Mouse (Mus musculus) liver, embryonic 14.5 days (tissue): Measurements from ENCODE around the gene Parn. TPM values are rescaled to one million over a fixed set of nuclear protein-coding genes. Genes with fewer than 3 reads are reported as not detected.

Experiments used
- ATAC-seq: fragments of 200-750 bp; cut with Nextera tagmentation; 2 replicates; pipeline ENCODE4 v1.8.0; 2017; ENCODE audit warnings: moderate number of reproducible peaks, mild to moderate bottlenecking, moderate library complexity; ENCODE audit not compliant: insufficient read depth
- DNase-seq, 3 experiments: peaks; one replicate each; pipeline ENCODE4 v3.0.0-alpha.2; 2012 to 2013; ENCODE audit warnings: low read depth in 3 of 3, low spot score in 3 of 3
- H3K27ac ChIP-seq: fragments of 300-500 bp; sonication (generic); 2 replicates; pipeline ENCODE4 v1.5.1; 2014; ENCODE audit warnings: moderate library complexity, mild to moderate bottlenecking, control low read depth, inconsistent platforms
- H3K27me3 ChIP-seq: fragments of 300-500 bp; sonication (generic); 2 replicates; pipeline ENCODE4 v1.6.1; 2014; ENCODE audit warnings: mild to moderate bottlenecking, low read length, moderate library complexity; ENCODE audit not compliant: control insufficient read depth, insufficient read depth
- H3K36me3 ChIP-seq: fragments of 300-500 bp; sonication (generic); replicated peaks from 2 replicates; pipeline ENCODE4 v1.6.1; 2014; ENCODE audit warnings: low read depth; ENCODE audit not compliant: control insufficient read depth, insufficient read depth
- H3K4me1 ChIP-seq, 2 experiments: fragments of 200-500 bp in 1 of 2; fragments of 300-500 bp in 1 of 2; sonication (generic) in 1 of 2; replicated peaks; 2 replicates each; pipeline ENCODE4 v1.6.1; 2012 to 2014; ENCODE audit warnings: antibody characterized with exemption in 1 of 2, inconsistent platforms in 1 of 2, low read length in 1 of 2; ENCODE audit not compliant: control insufficient read depth in 2 of 2, insufficient read depth in 2 of 2
- H3K4me2 ChIP-seq: fragments of 300-500 bp; sonication (generic); 2 replicates; pipeline ENCODE4 v1.6.1; 2014; ENCODE audit warnings: low read depth, mild to moderate bottlenecking, control low read depth, moderate library complexity
- H3K4me3 ChIP-seq, 2 experiments: fragments of 200-500 bp in 1 of 2; fragments of 300-500 bp in 1 of 2; sonication (generic) in 1 of 2; 2 replicates each; pipeline ENCODE4 v1.5.1; 2012 to 2014; ENCODE audit warnings: low read depth in 2 of 2, low read length in 2 of 2, mild to moderate bottlenecking in 2 of 2, control low read depth in 1 of 2, inconsistent platforms in 1 of 2, moderate library complexity in 1 of 2; ENCODE audit not compliant: insufficient read depth in 1 of 2
- H3K9ac ChIP-seq: fragments of 300-500 bp; sonication (generic); replicated peaks from 2 replicates; pipeline ENCODE4 v1.6.1; 2014; ENCODE audit warnings: mild to moderate bottlenecking, control low read depth, moderate library complexity
- H3K9me3 ChIP-seq: fragments of 300-500 bp; sonication (generic); 2 replicates; pipeline ENCODE4 v1.6.1; 2016; ENCODE audit warnings: low read length, mixed read lengths; ENCODE audit not compliant: control insufficient read depth
- CTCF ChIP-seq: IDR thresholded peaks from 2 replicates; pipeline ENCODE4 v1.5.1; 2016; ENCODE audit warnings: antibody characterized with exemption, low read depth, control low read depth
- EP300 ChIP-seq: IDR thresholded peaks from 2 replicates; pipeline ENCODE4 v1.6.1; 2016; ENCODE audit warnings: antibody characterized with exemption, low read depth
- WGBS: fragments of 180-500 bp; shearing (Covaris S2); extraction: QIAGEN DNeasy Blood & Tissue Kit; methylation state at CpG from one replicate; pipeline ENCODE4 v1.1.7; 2014; ENCODE audit not compliant: insufficient replicate concordance; 5-methylcytosine and 5-hydroxymethylcytosine counted together
- polyA plus RNA-seq, 2 experiments: library from polyadenylated mRNA; depleted of rRNA in 1 of 2; stranded (reverse) in 1 of 2; unstranded in 1 of 2; fragments of >200 nt; fragmentation: Nextera tagmentation in 1 of 2; extraction: Ambion mirVana in 1 of 2; gene quantifications; 2 replicates each; pipeline versions ENCODE4 v1.2.1 to v1.2.3; 2012 to 2014

Parn gene
- polyA plus RNA-seq, 2 experiments: 7.1 to 12.9 TPM

- Histone ChIP-seq H3K4me1 (no peaks in the 10 kb centered on the region), H3K27me3 (no peaks in the 10 kb centered on the region), H3K4me2 (no peak overlapping the region), H3K4me3 (no peak overlapping the region), H3K36me3 (no peaks in the 10 kb centered on the region), H3K27ac (no peak overlapping the region), H3K9me3 (no peaks in the 10 kb centered on the region), H3K9ac (no peak overlapping the region)
- 56% methylated on average over 7 of the region's 7 CpGs for WGBS
- no peak for ATAC-seq
- no peak for DNase-seq
- TF ChIP-seq CTCF (no peak), EP300 (no peak)
Observed at GRCm38 (mm10) chr16:13536404-13536803, 131.6 kb downstream of the Parn start.

DNA sequence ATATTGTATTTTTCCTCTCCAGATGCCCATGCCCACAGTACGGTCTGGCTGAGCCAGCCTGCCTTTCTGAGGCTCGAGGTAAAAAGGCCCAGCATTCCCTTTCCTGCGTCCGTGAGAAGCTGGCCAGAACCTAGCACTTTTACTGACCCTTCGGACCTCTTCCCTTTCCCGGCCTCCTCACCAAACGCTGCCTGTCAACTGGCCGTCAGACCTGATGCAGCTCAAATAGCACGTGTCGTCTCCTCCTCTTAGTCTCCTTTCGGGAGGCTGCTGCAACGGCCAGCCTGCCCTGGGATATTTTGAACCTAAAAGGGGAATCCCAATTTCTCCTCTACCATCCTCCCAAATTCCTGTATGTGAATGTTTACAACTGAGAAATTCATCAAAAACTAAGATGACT lies 132.1 kb downstream of the Parn start:
- Histone ChIP-seq H3K4me2 (no peak overlapping the region), H3K4me3 (no peak overlapping the region), H3K27me3 (no peaks in the 10 kb centered on the region), H3K9ac (no peak overlapping the region), H3K36me3 (no peaks in the 10 kb centered on the region), H3K4me1 (no peaks in the 10 kb centered on the region), H3K9me3 (no peaks in the 10 kb centered on the region), H3K27ac (no peak overlapping the region)
- no peak for DNase-seq
- no peak for ATAC-seq
- 73% methylated on average over 12 of the region's 12 CpGs for WGBS
- TF ChIP-seq CTCF: no peak

DNA sequence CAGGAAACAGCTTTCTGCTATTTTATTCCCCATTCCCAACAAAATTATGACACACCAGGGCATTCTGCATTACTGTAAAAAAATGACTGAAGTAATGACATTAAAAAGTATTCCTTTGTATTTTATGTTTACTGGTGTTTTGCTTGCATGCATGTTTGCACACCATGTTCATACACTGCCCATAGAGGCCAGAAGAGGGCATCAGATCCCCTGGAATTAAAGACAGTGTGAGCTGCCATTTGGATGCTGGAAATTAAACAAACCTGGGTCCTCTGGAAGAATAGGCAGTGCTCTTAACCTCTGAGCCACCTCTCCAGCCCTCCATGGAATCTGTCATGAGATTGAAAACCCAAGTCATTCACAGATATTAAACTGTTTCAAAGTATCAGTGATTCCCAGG lies 135.1 kb downstream of the Parn start:
- DNase-seq (peak in 1 of 3 experiments; percentile 6), ATAC-seq (no peak)
- TF ChIP-seq CTCF (peak; percentile 46), EP300 (no peak)

DNA sequence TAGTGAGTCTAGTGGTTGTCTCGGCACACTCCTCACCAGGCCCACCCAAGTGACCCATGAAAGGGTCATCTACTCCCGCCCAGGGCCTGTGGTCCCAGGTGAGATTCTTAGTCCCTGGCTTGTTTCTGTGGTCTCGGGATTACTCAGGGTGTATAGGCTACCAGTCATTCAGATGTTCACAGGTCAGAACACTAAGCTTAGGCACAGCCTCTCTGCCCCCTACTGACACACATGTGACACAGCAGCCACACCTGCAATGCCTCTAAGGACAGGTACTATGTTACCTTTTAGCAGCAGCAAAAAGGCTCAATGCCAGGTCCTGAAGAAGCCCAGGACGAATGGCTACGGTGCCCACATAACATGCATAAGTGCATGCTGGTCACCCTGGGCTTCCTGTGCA lies 136.7 kb downstream of the Parn start:
- H3K9me3 ChIP-seq: no peaks in the 10 kb centered on the region
- H3K36me3 ChIP-seq: no peaks in the 10 kb centered on the region
- ATAC-seq (no peak), DNase-seq (no peak)
- WGBS: 61% methylated on average over 5 of the region's 5 CpGs
- no peaks in the 10 kb centered on the region for H3K27me3 ChIP-seq
- no peak overlapping the region for H3K4me2 ChIP-seq
- H3K4me3 ChIP-seq: no peak overlapping the region
- no peak overlapping the region for H3K9ac ChIP-seq
- TF ChIP-seq EP300 (no peak), CTCF (peak; percentile 22; the same call in 1 of the 2 replicates)
- no peak overlapping the region for H3K27ac ChIP-seq
- no peaks in the 10 kb centered on the region for H3K4me1 ChIP-seq

More for the DNA sequence above, 135.1 kb downstream of the Parn start:
- Histone ChIP-seq H3K9me3 (no peaks in the 10 kb centered on the region), H3K27me3 (no peaks in the 10 kb centered on the region), H3K4me1 (no peaks in the 10 kb centered on the region), H3K9ac (no peak overlapping the region), H3K4me3 (no peak overlapping the region), H3K4me2 (no peak overlapping the region), H3K36me3 (no peaks in the 10 kb centered on the region), H3K27ac (no peak overlapping the region)

GRCm38 (mm10) chr16:13521359-13521758 lies 146.6 kb downstream of the Parn start:
- 60% methylated on average over 6 of the region's 6 CpGs for WGBS
- Histone ChIP-seq H3K36me3 (no peaks in the 10 kb centered on the region), H3K4me1 (no peaks in the 10 kb centered on the region), H3K9ac (no peak overlapping the region), H3K9me3 (no peaks in the 10 kb centered on the region), H3K4me2 (no peak overlapping the region), H3K27ac (no peak overlapping the region), H3K27me3 (no peaks in the 10 kb centered on the region), H3K4me3 (no peak overlapping the region)
- no peak for ATAC-seq
- DNase-seq: no peak
- TF ChIP-seq EP300 (no peak), CTCF (no peak)

DNA sequence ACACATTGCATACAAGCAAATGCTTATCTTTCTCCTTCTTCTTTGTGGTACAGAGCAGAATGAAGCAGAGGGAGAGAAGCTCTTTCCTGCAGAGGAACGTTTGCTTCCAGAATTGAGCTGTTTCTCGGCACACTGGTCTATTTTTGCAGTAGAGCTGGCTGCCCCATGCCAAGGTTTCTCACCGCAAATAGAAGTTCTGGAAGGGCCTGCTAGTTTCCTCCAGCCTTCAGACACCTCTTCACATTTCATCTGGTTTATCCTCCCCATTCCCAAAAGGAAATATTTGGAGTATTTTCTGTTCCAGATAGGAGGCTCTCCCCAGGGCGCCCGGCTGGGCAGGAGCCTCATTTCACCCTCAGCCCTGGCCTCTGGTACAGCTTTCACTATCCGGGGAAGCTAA lies 147.7 kb downstream of the Parn start:
- no peaks in the 10 kb centered on the region for H3K4me1 ChIP-seq
- TF ChIP-seq CTCF (no peak), EP300 (no peak)
- WGBS: 60% methylated on average over 6 of the region's 6 CpGs

More for the DNA sequence above, 147.7 kb downstream of the Parn start:
- H3K4me2 ChIP-seq: no peak overlapping the region
- no peak overlapping the region for H3K9ac ChIP-seq
- H3K36me3 ChIP-seq: no peaks in the 10 kb centered on the region
- ATAC-seq (no peak), DNase-seq (no peak)
- H3K4me3 ChIP-seq: no peak overlapping the region
- no peak overlapping the region for H3K27ac ChIP-seq
- H3K9me3 ChIP-seq: no peaks in the 10 kb centered on the region
- no peaks in the 10 kb centered on the region for H3K27me3 ChIP-seq
